Mouse (Mus musculus) sigmoid colon, adult 10 weeks (tissue): Measurements from ENCODE around the gene Cdca7. TPM values are rescaled to one million over a fixed set of nuclear protein-coding genes. Genes with fewer than 3 reads are reported as not detected.

Experiments
- polyA plus RNA-seq: library from polyadenylated mRNA; stranded (reverse); fragments of 350-450 nt; fragmentation: Illumina TruSeq; extraction: RNeasy Lipid Tissue Mini Kit (QIAGEN cat#74804); gene quantifications from one replicate; pipeline ENCODE4 v1.2.3, GENCODE M21; 2014; ENCODE audit warnings: low read depth, low replicate concordance

The Cdca7 gene
- polyA plus RNA-seq, result 35.0 TPM

GRCm38 (mm10) chr2:72475797-72476485 is at the start of gene Cdca7:
Gene Cdca7 (plus strand): TSS chr2:72476159.

Other genes starting within 250 kb of the Cdca7 start
- gene Map3k20, start 190.5 kb upstream of the Cdca7 start, polyA plus RNA-seq, result 27.8 TPM